Mouse (Mus musculus): ENCODE results near the gene Twnk. TPM values are rescaled to one million over a fixed set of nuclear protein-coding genes. Genes with fewer than 3 reads are reported as not detected.

Twnk gene
- polyA plus RNA-seq, 1 experiment from 2014 or later, result 10.3 TPM

- WGBS, result 95% methylated on average over 4 of the region's 4 CpGs
- DNase-seq (no peak), ATAC-seq (ENCODE audit: low FRiP score, low TSS enrichment) (no peak)
- no peak overlapping the region for H3K4me3 ChIP-seq (replicated peaks; ENCODE audit: low read depth, low read length)
- H3K9ac ChIP-seq (replicated peaks; ENCODE audit: low read length), result no peak overlapping the region
- H3K4me1 ChIP-seq (ENCODE audit: control insufficient read depth, insufficient read depth, low read length), result no peaks in the 10 kb centered on the region; the same call in 1 of the 2 replicates
- H3K9me3 ChIP-seq (ENCODE audit: control insufficient read depth, low read length), result no peaks in the 10 kb centered on the region
- no peak overlapping the region for H3K4me2 ChIP-seq (ENCODE audit: low read length)
- no peak overlapping the region for H3K27ac ChIP-seq (replicated peaks; ENCODE audit: low read depth, low read length)
- no peaks in the 10 kb centered on the region for H3K27me3 ChIP-seq (ENCODE audit: control insufficient read depth, insufficient read depth, low read length)
- peaks cover 26% of the 10 kb centered on the region for H3K36me3 ChIP-seq (ENCODE audit: control insufficient read depth, insufficient read depth, low read length)
These were observed 21.0 kb upstream of the Twnk start for GRCm38 (mm10) chr19:44984420-44984819.

- Histone ChIP-seq H3K9ac (replicated peaks; ENCODE audit: low read length) (no peak overlapping the region), H3K4me3 (replicated peaks; ENCODE audit: low read depth, low read length) (no peak overlapping the region), H3K4me2 (ENCODE audit: low read length) (no peak overlapping the region), H3K9me3 (ENCODE audit: control insufficient read depth, low read length) (no peaks in the 10 kb centered on the region), H3K27me3 (ENCODE audit: control insufficient read depth, insufficient read depth, low read length) (no peaks in the 10 kb centered on the region), H3K36me3 (ENCODE audit: control insufficient read depth, insufficient read depth, low read length) (peaks cover 17% of the 10 kb centered on the region), H3K4me1 (ENCODE audit: control insufficient read depth, insufficient read depth, low read length) (peaks cover 8% of the 10 kb centered on the region), H3K27ac (replicated peaks; ENCODE audit: low read depth, low read length) (no peak overlapping the region)
- no peak for ATAC-seq (ENCODE audit: low FRiP score, low TSS enrichment)
- WGBS, result 69% methylated on average over 5 of the region's 5 CpGs
- no peak for DNase-seq
These were observed 20.1 kb upstream of the Twnk start for GRCm38 (mm10) chr19:44985159-44985988.

DNA sequence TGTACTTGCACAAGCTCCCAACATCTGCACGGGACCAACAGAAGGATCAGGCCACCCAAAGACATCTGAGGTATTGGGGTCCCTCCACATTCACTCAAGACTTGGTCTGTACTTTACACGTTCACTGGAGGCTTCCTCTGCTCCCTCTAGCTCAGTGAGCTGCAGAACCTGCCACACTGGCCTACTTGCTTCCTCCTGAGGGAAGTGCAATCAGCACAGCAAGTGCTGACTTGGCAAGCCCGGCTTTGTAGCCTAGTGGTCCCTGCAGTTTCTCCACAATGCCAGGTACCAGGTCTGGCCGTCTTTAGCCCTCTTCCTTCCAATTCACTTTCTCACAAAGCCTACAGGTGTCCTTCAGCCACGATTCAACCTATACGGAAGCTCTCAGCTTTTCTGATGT lies 18.5 kb upstream of the Twnk start:
- peaks cover 23% of the 10 kb centered on the region for H3K4me1 ChIP-seq (ENCODE audit: control insufficient read depth, insufficient read depth, low read length)
- DNase-seq (no peak), ATAC-seq (ENCODE audit: low FRiP score, low TSS enrichment) (no peak)
- H3K27ac ChIP-seq (replicated peaks; ENCODE audit: low read depth, low read length), result no peak overlapping the region
- no peaks in the 10 kb centered on the region for H3K9me3 ChIP-seq (ENCODE audit: control insufficient read depth, low read length)
- 70% methylated on average over 6 of the region's 6 CpGs for WGBS
- H3K4me2 ChIP-seq (ENCODE audit: low read length), result no peak overlapping the region
- no peaks in the 10 kb centered on the region for H3K27me3 ChIP-seq (ENCODE audit: control insufficient read depth, insufficient read depth, low read length)
- peaks cover 4% of the 10 kb centered on the region for H3K36me3 ChIP-seq (ENCODE audit: control insufficient read depth, insufficient read depth, low read length)
- no peak overlapping the region for H3K9ac ChIP-seq (replicated peaks; ENCODE audit: low read length)
- no peak overlapping the region for H3K4me3 ChIP-seq (replicated peaks; ENCODE audit: low read depth, low read length)

DNA sequence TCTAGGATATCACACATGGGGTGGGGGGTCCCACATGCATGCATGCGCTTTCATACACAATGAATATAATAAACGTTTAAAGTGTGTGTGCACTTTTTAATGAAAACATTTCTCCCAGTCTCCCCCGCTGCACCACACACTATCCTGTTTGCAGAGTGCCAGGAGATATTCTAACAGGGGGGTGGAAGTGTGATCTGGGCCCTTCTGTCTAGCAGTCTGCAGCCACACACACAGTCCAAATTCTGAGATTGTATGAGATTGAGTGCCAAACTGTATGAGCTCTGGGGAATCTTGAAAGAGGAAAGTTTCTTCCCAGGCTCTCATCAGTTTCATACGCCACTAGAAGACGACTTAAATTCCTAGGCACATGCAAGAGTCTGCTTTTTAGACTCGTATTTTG lies 17.6 kb upstream of the Twnk start:
- Histone ChIP-seq H3K9me3 (ENCODE audit: control insufficient read depth, low read length) (no peaks in the 10 kb centered on the region), H3K27me3 (ENCODE audit: control insufficient read depth, insufficient read depth, low read length) (no peaks in the 10 kb centered on the region), H3K4me2 (ENCODE audit: low read length) (no peak overlapping the region), H3K4me3 (replicated peaks; ENCODE audit: low read depth, low read length) (no peak overlapping the region), H3K9ac (replicated peaks; ENCODE audit: low read length) (no peak overlapping the region), H3K36me3 (ENCODE audit: control insufficient read depth, insufficient read depth, low read length) (peaks cover 9% of the 10 kb centered on the region), H3K27ac (replicated peaks; ENCODE audit: low read depth, low read length) (no peak overlapping the region), H3K4me1 (ENCODE audit: control insufficient read depth, insufficient read depth, low read length) (peaks cover 23% of the 10 kb centered on the region)
- DNase-seq (no peak), ATAC-seq (ENCODE audit: low FRiP score, low TSS enrichment) (no peak)
- WGBS, result 54% methylated on average over 6 of the region's 6 CpGs

DNA sequence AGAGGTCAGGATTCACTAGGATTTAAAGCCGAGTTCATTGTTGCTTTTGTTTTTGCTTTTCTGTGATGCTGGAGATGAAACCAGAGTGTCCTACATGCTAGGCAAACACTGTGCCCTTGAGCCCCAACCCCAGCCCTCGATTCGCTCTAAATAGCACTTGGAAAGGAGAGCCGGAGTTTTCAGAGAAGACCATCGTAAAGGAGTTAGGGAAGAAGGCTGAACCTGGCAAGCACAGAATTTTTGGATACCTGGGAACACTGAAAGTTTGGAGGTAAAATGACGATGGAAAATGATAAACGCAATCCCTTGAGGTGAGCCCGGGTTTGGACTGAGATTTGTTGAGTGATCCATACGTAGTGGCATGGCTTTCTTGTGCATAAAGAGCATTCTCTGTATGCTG lies 17.1 kb upstream of the Twnk start:
- Histone ChIP-seq H3K4me2 (ENCODE audit: low read length) (peak overlapping the region; percentile 70), H3K9me3 (ENCODE audit: control insufficient read depth, low read length) (no peaks in the 10 kb centered on the region), H3K9ac (replicated peaks; ENCODE audit: low read length) (peak overlapping the region; percentile 84), H3K27me3 (ENCODE audit: control insufficient read depth, insufficient read depth, low read length) (no peaks in the 10 kb centered on the region), H3K36me3 (ENCODE audit: control insufficient read depth, insufficient read depth, low read length) (peaks cover 14% of the 10 kb centered on the region), H3K27ac (replicated peaks; ENCODE audit: low read depth, low read length) (0 out of 2 replicates have a peak overlapping the region, but pooled peaks have one; percentile 73), H3K4me1 (ENCODE audit: control insufficient read depth, insufficient read depth, low read length) (peaks cover 23% of the 10 kb centered on the region), H3K4me3 (replicated peaks; ENCODE audit: low read depth, low read length) (peak overlapping the region; percentile 80)
- WGBS, result 21% methylated on average over 9 of the region's 9 CpGs
- DNase-seq, result no peak
- ATAC-seq (ENCODE audit: low FRiP score, low TSS enrichment), result no peak

GRCm38 (mm10) chr19:44988831-44989566 lies 16.5 kb upstream of the Twnk start, which contains the start of gene Sema4g:
Gene Sema4g, plus strand, starts transcription at chr19:44989101.
- peak within 1 kb of the TSS; percentile 70 for H3K4me2 ChIP-seq (ENCODE audit: low read length)
- under 1% methylated on average over 51 of the region's 58 CpGs for WGBS
- peak within 1 kb of the TSS; percentile 84 for H3K9ac ChIP-seq (replicated peaks; ENCODE audit: low read length)
- H3K4me3 ChIP-seq (replicated peaks; ENCODE audit: low read depth, low read length), result peak within 1 kb of the TSS; percentile 80
- H3K36me3 ChIP-seq (ENCODE audit: control insufficient read depth, insufficient read depth, low read length), result peaks cover 17% of the 10 kb centered on the region
- no peaks in the 10 kb centered on the region for H3K27me3 ChIP-seq (ENCODE audit: control insufficient read depth, insufficient read depth, low read length)
- H3K27ac ChIP-seq (replicated peaks; ENCODE audit: low read depth, low read length), result peak within 1 kb of the TSS; percentile 73
- DNase-seq (peak; percentile 83), ATAC-seq (ENCODE audit: low FRiP score, low TSS enrichment) (peak; percentile 80)
- peaks cover 23% of the 10 kb centered on the region for H3K4me1 ChIP-seq (ENCODE audit: control insufficient read depth, insufficient read depth, low read length)
- no peaks in the 10 kb centered on the region for H3K9me3 ChIP-seq (ENCODE audit: control insufficient read depth, low read length)

GRCm38 (mm10) chr19:44989567-44990495 lies 15.6 kb upstream of the Twnk start:
- H3K9me3 ChIP-seq (ENCODE audit: control insufficient read depth, low read length), result no peaks in the 10 kb centered on the region
- H3K36me3 ChIP-seq (ENCODE audit: control insufficient read depth, insufficient read depth, low read length), result peaks cover 20% of the 10 kb centered on the region
- H3K4me3 ChIP-seq (replicated peaks; ENCODE audit: low read depth, low read length), result peak overlapping the region; percentile 80
- peak overlapping the region; percentile 73 for H3K27ac ChIP-seq (replicated peaks; ENCODE audit: low read depth, low read length)
- H3K4me1 ChIP-seq (ENCODE audit: control insufficient read depth, insufficient read depth, low read length), result peaks cover 23% of the 10 kb centered on the region
- peak overlapping the region; percentile 84 for H3K9ac ChIP-seq (replicated peaks; ENCODE audit: low read length)
- H3K4me2 ChIP-seq (ENCODE audit: low read length), result peak overlapping the region; percentile 70
- no peak; the same call in 1 of the 2 replicates for ATAC-seq (ENCODE audit: low FRiP score, low TSS enrichment)
- WGBS, result 4% methylated on average over 22 of the region's 22 CpGs
- no peaks in the 10 kb centered on the region for H3K27me3 ChIP-seq (ENCODE audit: control insufficient read depth, insufficient read depth, low read length)
- DNase-seq, result peak; percentile 9

DNA sequence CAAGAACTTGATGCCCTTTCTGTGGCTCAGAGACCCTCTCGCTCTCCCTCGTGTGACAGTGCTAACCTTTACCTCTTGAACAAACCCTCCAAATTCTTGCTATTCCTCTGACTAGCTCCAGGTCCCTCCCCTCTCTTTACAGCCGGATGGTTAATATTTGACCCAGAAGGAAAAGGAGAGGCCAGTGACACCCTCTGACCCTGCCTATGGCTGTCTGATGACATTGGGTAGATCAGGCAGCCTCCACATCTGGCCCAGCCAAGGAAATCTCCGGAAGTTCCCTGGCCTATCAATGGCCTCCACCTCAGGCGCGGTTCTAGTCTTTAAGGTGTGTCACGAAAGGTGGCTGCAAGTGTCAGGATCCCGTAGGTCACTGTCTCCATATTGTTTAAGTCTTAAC lies 14.4 kb upstream of the Twnk start:
- Histone ChIP-seq H3K9ac (replicated peaks; ENCODE audit: low read length) (0 out of 2 replicates have a peak overlapping the region, but pooled peaks have one; percentile 84), H3K4me1 (ENCODE audit: control insufficient read depth, insufficient read depth, low read length) (peaks cover 23% of the 10 kb centered on the region), H3K27ac (replicated peaks; ENCODE audit: low read depth, low read length) (no peak overlapping the region), H3K4me3 (replicated peaks; ENCODE audit: low read depth, low read length) (no peak overlapping the region), H3K4me2 (ENCODE audit: low read length) (peak overlapping the region; percentile 70), H3K36me3 (ENCODE audit: control insufficient read depth, insufficient read depth, low read length) (peaks cover 21% of the 10 kb centered on the region), H3K9me3 (ENCODE audit: control insufficient read depth, low read length) (no peaks in the 10 kb centered on the region), H3K27me3 (ENCODE audit: control insufficient read depth, insufficient read depth, low read length) (no peaks in the 10 kb centered on the region)
- WGBS, result 89% methylated on average over 8 of the region's 8 CpGs
- ATAC-seq (ENCODE audit: low FRiP score, low TSS enrichment) (no peak), DNase-seq (no peak)

All from midbrain, embryonic 14.5 days (tissue).